8 mouse cellular contexts compared by ENCODE assay signal in genomic region chrX:139216991-139217593, GRCm38 (mm10). TPM values are rescaled to one million over a fixed set of nuclear protein-coding genes. Genes with fewer than 3 reads are reported as not detected.
A peak's percentile ranks its signal among the peaks of the same experiment; 100 is the strongest.
DNase-seq lines count a peak whose midpoint lies in the region; ATAC-seq and TF ChIP-seq lines count a peak whose summit lies in the region.

No protein-coding gene starts in this region.

- peak; percentile 33 to 41 for DNase-seq in heart, adult 2 months
- no peak for DNase-seq in heart, adult 8-10 months (ENCODE audit: low spot score)
- DNase-seq in gastrocnemius, postnatal 4 days (ENCODE audit: low spot score in 2 of 2), result peak; percentile 35 to 54
- peak; percentile 7 to 10 for DNase-seq in kidney, adult 8-10 months
- DNase-seq in limb, embryonic 10.5 days (ENCODE audit: low spot score), result peak; percentile 67
- peak; percentile 86 for DNase-seq in midbrain, embryonic 11.5 days (ENCODE audit: low spot score, missing footprints)

- no peak for TF ChIP-seq POLR2A in heart, adult 2 months (IDR thresholded peaks at IDR 0.05; ENCODE audit: insufficient read depth, low read depth, low read length)
- 0 out of 2 replicates have a peak, but pooled peaks have one; percentile 20 for TF ChIP-seq POLR2A in cortical plate, adult 2 months (IDR thresholded peaks at IDR 0.05; ENCODE audit: extremely low read depth, insufficient read depth, low read length)

- H3K9me3 ChIP-seq in limb, embryonic 10.5 days (replicated peaks), result no peaks in the 10 kb centered on the region
- no peaks in the 10 kb centered on the region for H3K9me3 ChIP-seq in midbrain, embryonic 11.5 days (ENCODE audit: control insufficient read depth, low read length)
- H3K9me3 ChIP-seq in stomach, embryonic 15.5 days, result no peaks in the 10 kb centered on the region

- H3K27me3 ChIP-seq in heart, adult 2 months (ENCODE audit: control insufficient read depth, insufficient read depth, low read length), result no peaks in the 10 kb centered on the region
- peaks cover 74% of the 10 kb centered on the region for H3K27me3 ChIP-seq in limb, embryonic 10.5 days (ENCODE audit: low read depth, poor library complexity, severe bottlenecking)
- H3K27me3 ChIP-seq in midbrain, embryonic 11.5 days (ENCODE audit: control insufficient read depth, insufficient read depth, low read length), result no peaks in the 10 kb centered on the region; the same call in 1 of the 2 replicates
- H3K27me3 ChIP-seq in stomach, embryonic 15.5 days (replicated peaks), result no peaks in the 10 kb centered on the region

- no peaks in the 10 kb centered on the region for H3K36me3 ChIP-seq in heart, adult 2 months (ENCODE audit: control insufficient read depth, insufficient read depth, low read length)
- H3K36me3 ChIP-seq in limb, embryonic 10.5 days, result peaks cover 5% of the 10 kb centered on the region; the same call in 1 of the 2 replicates
- no peaks in the 10 kb centered on the region for H3K36me3 ChIP-seq in midbrain, embryonic 11.5 days (ENCODE audit: control insufficient read depth, insufficient read depth, low read length)
- no peaks in the 10 kb centered on the region for H3K36me3 ChIP-seq in stomach, embryonic 15.5 days

- TF ChIP-seq CTCF in heart, adult 2 months (IDR thresholded peaks at IDR 0.05), result no peak
- no peak for TF ChIP-seq CTCF in cortical plate, adult 2 months (IDR thresholded peaks at IDR 0.05; ENCODE audit: extremely low read depth, insufficient read depth, low read length)

- no peaks in the 10 kb centered on the region for H3K79me2 ChIP-seq in heart, adult 2 months (replicated peaks; ENCODE audit: control insufficient read depth, insufficient read depth, low read length)

- ATAC-seq in midbrain, embryonic 11.5 days (ENCODE audit: low FRiP score), result peak; percentile 98
- ATAC-seq in stomach, embryonic 15.5 days (ENCODE audit: insufficient read depth, low FRiP score, low read depth), result peak; percentile 80; the same call in 1 of the 2 replicates

- peak overlapping the region; percentile 41 for H3K4me3 ChIP-seq in heart, adult 2 months
- peak overlapping the region; percentile 40 for H3K4me3 ChIP-seq in cortical plate, adult 2 months (ENCODE audit: insufficient read depth, low read length)
- peak overlapping the region; percentile 44 for H3K4me3 ChIP-seq in limb, embryonic 10.5 days
- H3K4me3 ChIP-seq in midbrain, embryonic 11.5 days (ENCODE audit: low read depth, low read length), result peak overlapping the region; percentile 33; the same call in 1 of the 2 replicates
- peak overlapping the region; percentile 36 for H3K4me3 ChIP-seq in stomach, embryonic 15.5 days (replicated peaks)

- intact Hi-C loops in heart, adult 2 months (cut with DNase I), result loop anchor here (5.0 kb wide), 1 partner anchor 150 kb away; no protein-coding TSS in a partner anchor

- no peak overlapping the region for H3K27ac ChIP-seq in heart, adult 2 months
- no peak overlapping the region for H3K27ac ChIP-seq in cortical plate, adult 2 months (ENCODE audit: insufficient read depth, low read length)
- peak overlapping the region; percentile 61 for H3K27ac ChIP-seq in limb, embryonic 10.5 days
- no peak overlapping the region for H3K27ac ChIP-seq in midbrain, embryonic 11.5 days (ENCODE audit: low read depth, low read length)
- no peak overlapping the region for H3K27ac ChIP-seq in stomach, embryonic 15.5 days

- no peak overlapping the region for H3K9ac ChIP-seq in heart, adult 2 months (ENCODE audit: low read depth, low read length)
- H3K9ac ChIP-seq in midbrain, embryonic 11.5 days (ENCODE audit: low read length), result peak overlapping the region; percentile 20; the same call in 1 of the 2 replicates
- no peak overlapping the region for H3K9ac ChIP-seq in stomach, embryonic 15.5 days

- no peak for TF ChIP-seq EP300 in heart, adult 2 months (IDR thresholded peaks at IDR 0.05; ENCODE audit: insufficient read depth, low read depth, low read length)

- WGBS in heart, adult 2 months, result 17% methylated on average over 22 of the region's 22 CpGs
- WGBS in limb, embryonic 10.5 days, result 17% methylated on average over 22 of the region's 22 CpGs
- 16% methylated on average over 22 of the region's 22 CpGs for WGBS in midbrain, embryonic 11.5 days
- WGBS in stomach, embryonic 15.5 days, result 17% methylated on average over 22 of the region's 22 CpGs

- H3K4me1 ChIP-seq in heart, adult 2 months (ENCODE audit: control insufficient read depth, insufficient read depth, low read length), result no peaks in the 10 kb centered on the region
- H3K4me1 ChIP-seq in cortical plate, adult 2 months (ENCODE audit: control insufficient read depth, insufficient read depth, low read length), result no peaks in the 10 kb centered on the region
- no peaks in the 10 kb centered on the region for H3K4me1 ChIP-seq in limb, embryonic 10.5 days
- H3K4me1 ChIP-seq in midbrain, embryonic 11.5 days (ENCODE audit: control insufficient read depth, insufficient read depth, low read length), result no peaks in the 10 kb centered on the region
- H3K4me1 ChIP-seq in stomach, embryonic 15.5 days, result no peaks in the 10 kb centered on the region

- peak overlapping the region; percentile 42 for H3K4me2 ChIP-seq in midbrain, embryonic 11.5 days
- H3K4me2 ChIP-seq in stomach, embryonic 15.5 days, result peak overlapping the region; percentile 47

RNA-seq across cellular contexts. Expression of gene Mum1l1, which starts 7.2 kb away (rescaled TPM):
- total RNA-seq in heart, adult 2 months (2021), result 1 to 10 TPM; 2.2 to 2.9 TPM
- 0.86 and 1.5 TPM in 2 replicates for polyA plus RNA-seq in heart, adult 2 months (2012; rRNA removed)
- total RNA-seq in heart, adult 8-10 months (2022), result 1 to 10 TPM; 1.7 to 2.9 (median 2.5) TPM
- polyA plus RNA-seq in cortical plate, adult 2 months (2012; rRNA removed), result 0.94 and 1.1 TPM in 2 replicates
- 10 to 100 TPM; 21.4 to 23.4 TPM for total RNA-seq in gastrocnemius, postnatal 4 days (2021)
- 35.3 and 35.7 TPM in 2 replicates for polyA plus RNA-seq in limb, embryonic 10.5 days (2016; fragmentation: Nextera tagmentation; extraction: Ambion mirVana)
- polyA plus RNA-seq in midbrain, embryonic 11.5 days (2014; fragmentation: Nextera tagmentation; extraction: Ambion mirVana), result 16.8 and 20.0 TPM in 2 replicates
- polyA plus RNA-seq in stomach, embryonic 15.5 days (2015; fragmentation: Nextera tagmentation; extraction: Ambion mirVana), result 14.2 and 14.8 TPM in 2 replicates

RNA-seq across cellular contexts. Expression of gene 4933428M09Rik, which starts 38.1 kb away (rescaled TPM):
- not detected for total RNA-seq in heart, adult 2 months (2021)
- not detected in 2 replicates for polyA plus RNA-seq in heart, adult 2 months (2012; rRNA removed)
- total RNA-seq in heart, adult 8-10 months (2022), result not detected
- polyA plus RNA-seq in cortical plate, adult 2 months (2012; rRNA removed), result not detected in 2 replicates
- not detected for total RNA-seq in gastrocnemius, postnatal 4 days (2021)
- 0.14 TPM in 1 of 2 replicates, not detected in the other for polyA plus RNA-seq in limb, embryonic 10.5 days (2016; fragmentation: Nextera tagmentation; extraction: Ambion mirVana)
- polyA plus RNA-seq in midbrain, embryonic 11.5 days (2014; fragmentation: Nextera tagmentation; extraction: Ambion mirVana), result not detected in 2 replicates
- not detected in 2 replicates for polyA plus RNA-seq in stomach, embryonic 15.5 days (2015; fragmentation: Nextera tagmentation; extraction: Ambion mirVana)
